Mouse (Mus musculus): ENCODE measurements at regions not wholly inside any gene's neighbourhood (a gene's known extent, or its start where the extent isn't known, plus 50 kb on each side); places are given as distances from the start of the nearest gene placed in this dataset.

- no peak for DNase-seq
These were observed 72.5 kb upstream of the Thbs1 start for GRCm38 (mm10) chr2:118038859-118039818.

DNA sequence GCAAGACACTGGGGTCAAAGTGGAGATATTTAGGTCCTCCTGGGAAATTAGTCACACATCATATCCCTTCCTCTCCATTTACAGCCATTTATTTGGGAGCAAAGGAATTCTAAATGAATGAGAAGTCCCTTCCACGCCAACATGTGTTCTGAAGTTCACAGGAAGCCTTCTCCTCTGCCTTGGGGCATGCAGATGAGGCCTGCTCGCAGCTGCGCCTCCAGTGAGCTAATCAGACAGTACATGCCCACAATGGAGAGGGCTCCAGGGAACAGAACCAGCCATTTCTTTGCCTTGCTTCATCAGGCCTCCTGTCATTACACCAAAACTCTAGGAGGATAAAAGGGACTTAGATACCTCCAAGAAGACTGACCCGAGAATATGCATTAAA lies 71.9 kb upstream of the Thbs1 start:
- DNase-seq: no peak

DNA sequence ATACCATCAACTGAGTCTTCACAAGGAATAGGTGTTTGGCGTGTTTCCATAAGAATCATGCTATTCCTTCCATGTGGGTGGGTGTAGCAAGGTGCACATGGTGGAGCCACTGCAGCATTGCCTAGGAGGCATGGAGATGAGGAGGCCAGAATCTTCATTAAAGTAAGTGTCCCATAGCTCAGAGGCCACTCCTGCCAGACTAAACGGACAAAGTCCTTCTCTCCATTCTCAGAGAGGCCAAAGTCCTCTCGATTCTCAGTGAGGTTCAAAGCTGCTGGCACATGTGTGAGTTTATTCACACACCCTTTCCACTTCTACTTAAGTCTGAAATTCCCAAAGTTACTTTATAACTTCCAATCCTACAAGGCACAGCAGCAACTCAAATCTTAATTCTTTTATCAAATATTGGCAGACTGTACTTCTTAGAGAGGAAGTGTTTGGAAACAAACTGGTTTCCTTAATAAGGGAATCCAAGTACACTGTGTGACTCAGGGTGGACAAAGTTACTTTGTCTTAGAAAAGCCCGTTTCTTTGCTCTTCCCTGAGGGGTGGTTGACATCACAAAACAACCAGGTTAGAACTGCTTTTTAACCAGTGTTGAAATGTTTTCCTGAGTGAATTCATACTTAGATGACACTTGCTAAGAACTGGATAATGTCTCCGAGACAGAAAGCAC lies 69.2 kb upstream of the Thbs1 start:
- no peak for DNase-seq

DNA sequence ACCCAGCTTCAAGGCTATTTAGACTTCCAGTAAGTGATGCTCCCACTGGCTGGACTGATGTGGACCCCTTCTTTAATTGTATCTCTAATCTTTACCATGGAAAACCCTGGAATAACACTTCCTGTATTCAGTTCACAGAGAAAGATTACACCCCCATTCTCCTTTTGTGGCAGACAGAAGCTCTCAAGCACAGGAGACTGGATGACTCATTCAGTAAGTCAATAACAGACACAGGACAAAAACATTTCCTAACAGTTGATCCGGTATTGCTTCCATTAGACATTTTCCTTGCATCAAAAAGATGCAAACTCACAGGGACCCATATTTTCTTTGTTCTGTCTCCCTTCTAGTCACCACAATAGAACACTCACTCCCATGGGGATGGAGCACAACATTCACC lies 67.0 kb upstream of the Thbs1 start:
- DNase-seq: no peak

- no peak for DNase-seq
These were observed 61.4 kb upstream of the Thbs1 start for GRCm38 (mm10) chr2:118050326-118050725.

- no peak for DNase-seq
These were observed 60.1 kb upstream of the Thbs1 start for GRCm38 (mm10) chr2:118051610-118052009.

DNA sequence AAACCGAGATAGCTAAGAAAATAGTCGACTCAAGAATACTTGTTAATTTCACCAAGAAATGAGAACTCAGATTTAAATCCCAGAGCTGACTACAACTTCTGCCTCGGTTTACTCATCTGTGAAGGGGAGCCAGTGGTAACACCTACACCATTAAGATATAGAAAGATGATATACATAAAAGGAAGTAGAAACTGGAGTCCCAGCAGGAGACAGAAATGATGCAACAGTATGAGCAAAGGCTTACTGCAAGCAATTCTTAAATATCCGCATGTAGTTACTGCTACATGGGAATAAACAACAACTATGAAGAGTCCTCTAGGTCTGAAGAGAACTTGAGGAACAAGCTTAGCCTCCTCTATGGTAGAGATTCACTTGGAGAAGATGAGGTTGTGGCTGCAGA lies 58.2 kb upstream of the Thbs1 start:
- no peak for DNase-seq

- no peak for DNase-seq
These were observed 52.9 kb upstream of the Thbs1 start for GRCm38 (mm10) chr2:118058654-118059395.

- no peak for DNase-seq
These were observed 50.4 kb upstream of the Thbs1 start for GRCm38 (mm10) chr2:118061291-118061690.
